Mouse (Mus musculus) heart, embryonic 16.5 days (tissue): Measurements from ENCODE around the gene Ceacam15. TPM values are rescaled to one million over a fixed set of nuclear protein-coding genes. Genes with fewer than 3 reads are reported as not detected.
"Not testable (repeated sequence)": the region's sequence is repeated elsewhere in the genome, so short reads cannot be mapped to it uniquely, and the experiment has no call there.

ENCODE experiments used
- ATAC-seq: fragments of 200-750 bp; cut with Nextera tagmentation; replicated peaks from 2 replicates; pipeline ENCODE4 v1.8.0; 2017; ENCODE audit warnings: moderate number of reproducible peaks; ENCODE audit not compliant: insufficient read depth, low FRiP score; ENCODE audit errors: extremely low read depth
- H3K27ac ChIP-seq: fragments of 300-500 bp; sonication (generic); 2 replicates; pipeline ENCODE4 v1.5.1; 2014; ENCODE audit warnings: mild to moderate bottlenecking, low read length, control low read depth, moderate library complexity
- H3K27me3 ChIP-seq: fragments of 300-500 bp; sonication (generic); 2 replicates; pipeline ENCODE4 v1.6.1; 2014; ENCODE audit warnings: low read length, mixed read lengths; ENCODE audit not compliant: control insufficient read depth, insufficient read depth
- H3K36me3 ChIP-seq: fragments of 300-500 bp; sonication (generic); 2 replicates; pipeline ENCODE4 v1.6.1; 2014; ENCODE audit not compliant: control insufficient read depth, insufficient read depth
- H3K4me1 ChIP-seq: fragments of 300-500 bp; sonication (generic); 2 replicates; pipeline ENCODE4 v1.6.1; 2014; ENCODE audit warnings: low read length, mixed read lengths; ENCODE audit not compliant: control insufficient read depth, insufficient read depth
- H3K4me2 ChIP-seq: fragments of 300-500 bp; sonication (generic); 2 replicates; pipeline ENCODE4 v1.6.1; 2014; ENCODE audit warnings: low read depth, mild to moderate bottlenecking, control low read depth, low read length
- H3K4me3 ChIP-seq: fragments of 300-500 bp; sonication (generic); 2 replicates; pipeline ENCODE4 v1.5.1; 2014; ENCODE audit warnings: mild to moderate bottlenecking, control low read depth, low read length
- H3K9ac ChIP-seq: fragments of 300-500 bp; sonication (generic); 2 replicates; pipeline ENCODE4 v1.6.1; 2014; ENCODE audit warnings: low read length, control low read depth
- H3K9me3 ChIP-seq: fragments of 300-500 bp; sonication (generic); replicated peaks from 2 replicates; pipeline ENCODE4 v1.6.1; 2016; ENCODE audit warnings: low read length; ENCODE audit not compliant: control insufficient read depth
- WGBS: fragments of 180-500 bp; shearing (Covaris S2); extraction: QIAGEN DNeasy Blood & Tissue Kit; methylation state at CpG from one replicate; pipeline ENCODE4 v1.1.7; 2014; 5-methylcytosine and 5-hydroxymethylcytosine counted together
- polyA plus RNA-seq: library from polyadenylated mRNA; unstranded; fragments of >200 nt; fragmentation: Nextera tagmentation; extraction: Ambion mirVana; gene quantifications from 2 replicates; pipeline ENCODE4 v1.2.1, GENCODE M21; 2015

Gene Ceacam15
- polyA plus RNA-seq, 1 experiment from 2014 or later, result 1.0 TPM

DNA sequence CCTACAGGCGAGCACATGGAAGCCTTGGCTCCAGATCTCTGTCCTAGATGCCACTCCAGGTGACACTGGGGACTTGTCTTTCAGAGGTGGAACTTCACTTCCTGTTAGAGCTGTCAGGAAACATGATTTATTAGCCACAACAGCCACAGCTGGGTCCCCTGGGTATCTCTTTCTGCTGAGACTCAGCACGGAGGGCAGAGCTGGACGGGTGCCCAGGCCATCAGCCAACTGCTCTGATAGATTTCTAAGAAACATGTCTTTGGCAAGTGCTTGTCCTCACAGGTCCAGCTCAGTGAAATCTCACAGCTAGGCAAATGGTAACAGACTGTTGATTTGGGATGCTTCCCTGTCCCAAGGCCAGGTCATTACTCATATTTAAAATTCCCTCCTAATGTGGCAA is 36.5 kb downstream of the Ceacam15 start:
- 27% methylated on average over 3 of the region's 3 CpGs for WGBS
- no peaks in the 10 kb centered on the region for H3K27me3 ChIP-seq
- H3K4me1 ChIP-seq, result peaks cover 15% of the 10 kb centered on the region
- peaks cover 7% of the 10 kb centered on the region for H3K9me3 ChIP-seq
- H3K27ac ChIP-seq, result peak overlapping the region; percentile 75
- no peak overlapping the region for H3K9ac ChIP-seq
- H3K4me3 ChIP-seq, result no peak overlapping the region
- H3K36me3 ChIP-seq, result no peaks in the 10 kb centered on the region
- no peak overlapping the region for H3K4me2 ChIP-seq
- ATAC-seq, result peak; percentile 62

DNA sequence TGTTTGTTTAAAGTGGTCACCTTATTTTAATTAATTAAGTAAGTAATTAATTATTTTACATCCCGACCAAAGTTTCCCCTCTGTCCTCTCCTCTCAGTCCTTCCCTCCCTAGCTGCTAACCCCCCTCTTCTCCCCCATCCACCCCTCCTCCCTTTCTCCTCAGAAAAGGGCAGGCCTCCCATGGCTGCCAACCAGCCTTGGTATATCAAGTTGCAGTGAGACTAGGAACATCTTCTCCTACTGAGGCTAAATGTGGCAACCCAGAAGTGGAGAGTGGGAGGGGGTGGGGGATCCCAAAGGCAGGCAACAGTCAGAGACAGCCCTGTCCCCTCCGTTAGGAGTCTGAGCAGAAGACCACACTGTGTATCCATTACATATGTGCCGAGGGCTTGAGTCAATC is 40.4 kb downstream of the Ceacam15 start:
- ATAC-seq, result no peak
- WGBS, result 55% methylated on average over 3 of the region's 3 CpGs
- no peak overlapping the region for H3K27ac ChIP-seq
- H3K9ac ChIP-seq, result no peak overlapping the region
- H3K4me1 ChIP-seq, result peaks cover 15% of the 10 kb centered on the region
- no peaks in the 10 kb centered on the region for H3K36me3 ChIP-seq
- 0 out of 2 replicates have a peak, but pooled peaks cover 3% of the 10 kb centered on the region for H3K9me3 ChIP-seq
- H3K27me3 ChIP-seq, result no peaks in the 10 kb centered on the region
- H3K4me2 ChIP-seq, result no peak overlapping the region
- H3K4me3 ChIP-seq, result no peak overlapping the region

DNA sequence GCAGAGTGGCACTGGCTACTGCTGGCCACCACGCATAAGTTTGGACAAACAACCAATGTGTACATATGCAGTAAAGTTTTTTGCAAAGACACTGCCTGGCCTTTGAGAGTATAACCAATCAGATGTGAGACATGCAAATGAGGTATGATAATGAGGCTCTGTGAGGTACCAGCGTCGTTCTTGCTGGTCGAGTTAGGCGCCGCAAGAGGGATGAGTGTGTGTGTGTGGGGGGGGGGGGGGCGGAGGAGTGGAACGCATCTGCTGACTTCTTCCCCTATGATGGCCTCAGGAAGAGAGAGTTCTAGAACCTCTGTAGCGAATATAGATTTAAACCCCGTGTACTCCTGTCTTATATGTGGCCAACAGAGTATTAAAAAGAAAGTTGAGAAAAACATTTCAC is 41.6 kb downstream of the Ceacam15 start:
- H3K27ac ChIP-seq, H3K4me1 ChIP-seq, H3K4me3 ChIP-seq, H3K9me3 ChIP-seq, H3K36me3 ChIP-seq, H3K9ac ChIP-seq, H3K27me3 ChIP-seq: not testable (repeated sequence)
- peak overlapping the region; percentile 15; the same call in 1 of the 2 replicates for H3K4me2 ChIP-seq
- ATAC-seq, result peak; percentile 28; the same call in 1 of the 2 replicates
- WGBS, result 15% methylated on average over 10 of the region's 10 CpGs

DNA sequence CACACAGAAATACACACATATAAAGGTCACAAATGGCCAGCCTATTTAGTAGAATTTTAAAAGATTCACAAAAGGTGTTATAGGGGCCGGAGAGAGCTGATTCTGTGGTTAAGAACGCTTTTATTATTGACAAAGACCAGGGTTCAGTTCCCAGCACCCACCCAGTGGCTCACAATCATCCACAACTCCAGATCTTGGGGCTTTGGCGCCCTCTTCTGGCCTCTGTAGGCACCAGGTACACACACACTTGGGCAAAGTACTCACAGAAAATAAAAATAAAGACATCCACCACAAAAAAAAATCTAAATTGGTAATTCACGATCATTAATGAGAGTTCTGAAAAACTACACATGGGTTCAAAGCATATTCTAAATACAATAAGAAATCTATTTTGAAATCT is 43.6 kb downstream of the Ceacam15 start:
- H3K4me1 ChIP-seq, result no peaks in the 10 kb centered on the region
- WGBS, result 65% methylated on average over 4 of the region's 4 CpGs
- 0 out of 2 replicates have a peak, but pooled peaks cover 3% of the 10 kb centered on the region for H3K9me3 ChIP-seq
- H3K4me2 ChIP-seq, result no peak overlapping the region
- no peak overlapping the region for H3K9ac ChIP-seq
- H3K27ac ChIP-seq, result no peak overlapping the region
- ATAC-seq, result no peak
- H3K4me3 ChIP-seq, result no peak overlapping the region
- no peaks in the 10 kb centered on the region for H3K36me3 ChIP-seq
- no peaks in the 10 kb centered on the region for H3K27me3 ChIP-seq

DNA sequence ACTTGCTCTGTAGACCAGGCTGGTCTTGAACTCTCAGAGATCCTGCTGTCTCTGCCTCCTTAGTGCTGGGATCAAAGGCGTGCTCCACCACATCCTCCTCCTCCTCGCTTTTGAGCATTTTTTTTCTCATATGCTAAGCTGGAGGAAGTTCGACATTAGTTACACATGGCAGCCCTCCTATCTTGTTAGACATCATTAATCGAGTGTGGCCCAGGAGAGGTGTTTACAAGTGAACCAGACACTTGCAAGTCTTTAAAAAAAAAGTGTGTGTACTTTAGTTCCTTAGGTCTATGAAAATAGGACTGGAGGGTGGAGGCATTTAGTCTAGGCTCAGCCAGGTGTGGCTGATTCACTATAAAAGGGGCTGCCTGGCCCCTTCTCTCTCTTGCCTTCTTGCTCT is 44.5 kb downstream of the Ceacam15 start:
- Histone ChIP-seq H3K9ac (no peak overlapping the region), H3K9me3 (0 out of 2 replicates have a peak, but pooled peaks cover 3% of the 10 kb centered on the region), H3K4me3 (no peak overlapping the region), H3K4me2 (no peak overlapping the region), H3K27ac (no peak overlapping the region), H3K4me1 (no peaks in the 10 kb centered on the region), H3K36me3 (no peaks in the 10 kb centered on the region), H3K27me3 (no peaks in the 10 kb centered on the region)
- ATAC-seq, result no peak
- 68% methylated on average over 4 of the region's 4 CpGs for whole genome bisulfite sequencing

DNA sequence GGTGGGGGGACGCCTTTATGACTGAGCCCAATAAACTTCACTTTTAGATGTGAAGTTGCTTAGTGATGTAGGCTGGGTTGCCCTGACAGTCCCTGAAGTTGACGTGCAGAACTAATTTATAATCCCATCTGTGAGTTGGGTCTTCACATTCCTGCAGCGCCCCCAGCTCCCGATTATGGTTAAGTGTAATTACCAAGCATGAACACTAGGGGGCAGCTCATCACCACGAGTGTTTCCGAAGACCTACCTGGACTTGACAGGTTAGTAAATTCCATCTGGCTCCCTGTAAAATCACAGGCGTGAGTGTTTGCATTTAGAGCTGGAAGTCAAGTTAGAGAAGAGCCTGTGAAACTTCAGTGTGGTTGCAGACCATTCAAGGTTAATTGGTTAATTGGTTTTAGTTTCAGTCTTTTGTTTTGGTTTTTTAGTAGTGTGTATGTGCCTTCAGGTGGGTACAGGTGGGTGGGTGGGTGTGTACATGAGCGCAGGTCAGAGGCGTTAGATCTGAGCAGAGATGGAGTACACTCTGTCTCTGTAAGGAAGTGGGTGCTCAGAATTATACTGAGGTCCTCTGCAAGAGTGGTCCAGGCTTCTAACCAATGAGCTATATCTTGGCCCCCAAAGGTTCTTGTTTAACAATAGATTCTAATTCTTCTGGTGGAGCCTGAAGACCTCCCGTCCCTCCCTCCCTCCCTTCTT is 45.8 kb downstream of the Ceacam15 start:
- Histone ChIP-seq H3K27ac (no peak overlapping the region), H3K27me3 (no peaks in the 10 kb centered on the region), H3K9ac (no peak overlapping the region), H3K4me1 (no peaks in the 10 kb centered on the region), H3K9me3 (0 out of 2 replicates have a peak, but pooled peaks cover 3% of the 10 kb centered on the region), H3K4me2 (no peak overlapping the region), H3K36me3 (no peaks in the 10 kb centered on the region), H3K4me3 (no peak overlapping the region)
- no peak for ATAC-seq
- WGBS, result 15% methylated on average over 10 of the region's 10 CpGs

DNA sequence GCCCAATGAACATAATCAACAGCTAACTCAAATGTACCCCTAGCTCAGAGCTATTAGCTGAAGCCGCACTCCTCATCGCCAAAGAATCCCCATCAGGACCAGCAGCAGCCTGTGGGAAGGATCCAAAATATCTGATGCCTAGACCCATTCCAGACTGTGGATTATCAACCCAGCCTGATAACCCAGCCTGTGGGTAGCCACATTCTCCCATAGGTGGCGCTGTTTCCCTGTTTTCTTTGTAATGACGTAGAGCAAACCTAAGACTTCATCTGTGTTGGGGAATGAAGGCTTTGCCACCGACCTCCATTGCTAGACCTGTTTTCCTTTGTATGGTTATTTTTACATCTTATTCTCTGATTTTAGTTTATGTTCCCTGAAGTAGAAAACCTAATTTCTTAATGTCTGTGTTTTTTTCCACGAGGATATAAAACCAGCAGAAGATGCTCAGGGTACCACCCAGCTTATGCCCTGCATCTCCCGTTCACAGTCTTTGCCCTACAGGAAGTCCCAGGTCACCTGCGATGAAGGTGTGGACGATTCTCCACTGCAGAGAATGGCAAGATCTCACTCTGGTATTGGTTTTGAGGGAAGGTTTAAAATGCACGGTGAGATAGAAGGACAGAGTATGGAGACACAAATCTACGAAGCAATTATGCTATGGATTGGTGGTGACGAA is 47.3 kb downstream of the Ceacam15 start:
- ATAC-seq, result no peak; the same call in 1 of the 2 replicates
- H3K27me3 ChIP-seq, result no peaks in the 10 kb centered on the region
- no peak overlapping the region for H3K9ac ChIP-seq
- no peaks in the 10 kb centered on the region for H3K36me3 ChIP-seq
- 31% methylated on average over 12 of the region's 12 CpGs for WGBS
- no peak overlapping the region for H3K27ac ChIP-seq
- no peaks in the 10 kb centered on the region for H3K4me1 ChIP-seq
- no peak overlapping the region for H3K4me2 ChIP-seq
- H3K4me3 ChIP-seq, result no peak overlapping the region
- 0 out of 2 replicates have a peak, but pooled peaks cover 3% of the 10 kb centered on the region for H3K9me3 ChIP-seq

DNA sequence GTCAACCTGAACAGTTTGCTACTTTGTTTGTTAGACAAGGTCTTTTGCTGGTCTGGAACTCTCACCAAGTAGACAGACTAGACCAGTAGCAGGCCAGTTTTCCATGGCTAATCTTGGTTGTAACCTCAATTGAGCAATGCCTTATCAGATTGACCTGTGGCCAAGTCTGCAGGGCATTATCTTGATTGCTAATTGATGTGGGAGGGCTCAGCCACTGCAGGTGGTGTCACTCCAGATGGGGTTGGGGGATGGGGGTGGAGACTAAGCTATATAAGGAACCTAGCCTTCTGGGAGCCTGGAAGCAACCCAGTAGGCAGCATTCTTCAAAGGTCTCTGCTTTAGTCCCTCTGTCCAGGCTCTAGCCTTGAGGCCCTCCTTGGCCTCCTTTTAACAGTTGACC is 51.8 kb downstream of the Ceacam15 start:
- Histone ChIP-seq H3K4me1 (peaks cover 1% of the 10 kb centered on the region; the same call in 1 of the 2 replicates), H3K9ac (no peak overlapping the region), H3K36me3 (no peaks in the 10 kb centered on the region), H3K9me3 (no peaks in the 10 kb centered on the region), H3K27ac (no peak overlapping the region), H3K4me2 (no peak overlapping the region), H3K27me3 (no peaks in the 10 kb centered on the region), H3K4me3 (no peak overlapping the region)
- no peak for ATAC-seq

DNA sequence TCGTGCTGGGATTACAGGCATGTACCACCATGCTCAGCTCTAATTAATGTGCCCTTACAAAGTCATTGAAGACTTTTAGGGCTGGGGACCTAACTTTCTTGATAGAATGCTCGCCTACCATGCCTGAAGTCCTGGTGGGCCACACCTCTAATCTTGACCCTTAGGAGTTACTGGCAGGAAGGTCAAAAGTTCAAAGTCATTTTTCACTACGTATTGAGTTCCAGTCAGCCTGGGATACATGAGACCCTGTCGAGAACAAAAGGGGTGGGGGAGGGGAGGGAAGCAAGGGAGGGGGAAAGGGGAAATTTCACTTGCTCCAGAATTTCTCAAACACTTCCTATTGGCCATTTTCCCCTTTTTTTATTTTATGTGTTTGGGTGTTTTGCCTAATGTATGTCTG is 52.4 kb downstream of the Ceacam15 start:
- Histone ChIP-seq H3K36me3 (no peaks in the 10 kb centered on the region), H3K27ac (no peak overlapping the region), H3K4me3 (no peak overlapping the region), H3K27me3 (no peaks in the 10 kb centered on the region), H3K9me3 (no peaks in the 10 kb centered on the region), H3K4me2 (no peak overlapping the region), H3K9ac (no peak overlapping the region), H3K4me1 (peaks cover 6% of the 10 kb centered on the region)
- no peak for ATAC-seq
- WGBS, result 52% methylated on average over 4 of the region's 4 CpGs
